Mouse (Mus musculus) subcutaneous adipose tissue, adult 2 months (tissue): Measurements from ENCODE around the gene Aars. TPM values are rescaled to one million over a fixed set of nuclear protein-coding genes. Genes with fewer than 3 reads are reported as not detected.

ENCODE experiments used
- polyA plus RNA-seq: library from polyadenylated mRNA; depleted of rRNA; stranded (reverse); fragments of >200 nt; gene quantifications from 2 replicates; pipeline ENCODE4 v1.2.3, GENCODE M21; 2012; ENCODE audit warnings: low replicate concordance; rRNA removed

Aars gene
- 33.2 and 50.3 TPM in 2 replicates for polyA plus RNA-seq

GRCm38 (mm10) chr8:111032916-111033315, at the start of gene Aars:
TSS of gene Aars (plus strand) at chr8:111033144.

GRCm38 (mm10) chr8:110997547-110998531, 35.1 kb upstream of the Aars start, which contains the start of gene Ddx19a:
TSS of gene Ddx19a (minus strand) at chr8:110997800.

GRCm38 (mm10) chr8:111031572-111031971, 1.4 kb upstream of the Aars start, which contains the start of gene Ddx19b:
TSS of gene Ddx19b (minus strand) at chr8:111031751.

GRCm38 (mm10) chr8:111056158-111056663, 23.3 kb downstream of the Aars start, which contains the start of gene Exosc6:
TSS of gene Exosc6 (plus strand) at chr8:111056339.

GRCm38 (mm10) chr8:111092326-111092725, 59.4 kb downstream of the Aars start, which contains the start of gene Clec18a:
TSS of gene Clec18a (minus strand) at chr8:111092426.

GRCm38 (mm10) chr8:111093865-111094718, 61.1 kb downstream of the Aars start, which contains the start of gene Pdpr:
TSS of gene Pdpr (plus strand) at chr8:111094630.

Other genes starting within 250 kb of the Aars start
- gene Il34, start 227.2 kb upstream of the Aars start, polyA plus RNA-seq, result 19.1 and 59.2 TPM in 2 replicates
- 56.8 and 79.9 TPM in 2 replicates for gene Cog4, start 186.5 kb upstream of the Aars start, polyA plus RNA-seq
- gene Sf3b3, start 186.4 kb upstream of the Aars start, polyA plus RNA-seq, result 27.1 and 72.0 TPM in 2 replicates
- gene Fuk, start 130.7 kb upstream of the Aars start, polyA plus RNA-seq, result 13.1 and 27.4 TPM in 2 replicates
- gene St3gal2, start 113.2 kb upstream of the Aars start, polyA plus RNA-seq, result 41.5 and 46.8 TPM in 2 replicates
- gene Ddx19a, start 35.3 kb upstream of the Aars start, polyA plus RNA-seq, result 25.6 and 40.0 TPM in 2 replicates
- gene Ddx19b, start 1.4 kb upstream of the Aars start, polyA plus RNA-seq, result 4.7 and 5.4 TPM in 2 replicates
- gene Exosc6, start 23.2 kb downstream of the Aars start, polyA plus RNA-seq, result not detected in 2 replicates
- 0.09 and 0.18 TPM in 2 replicates for gene Clec18a, start 59.3 kb downstream of the Aars start, polyA plus RNA-seq
- gene Pdpr, start 61.5 kb downstream of the Aars start, polyA plus RNA-seq, result 19.5 and 27.0 TPM in 2 replicates
- gene Glg1, start 226.1 kb downstream of the Aars start, polyA plus RNA-seq, result 40.9 and 60.5 TPM in 2 replicates